In the genomic region with DNA sequence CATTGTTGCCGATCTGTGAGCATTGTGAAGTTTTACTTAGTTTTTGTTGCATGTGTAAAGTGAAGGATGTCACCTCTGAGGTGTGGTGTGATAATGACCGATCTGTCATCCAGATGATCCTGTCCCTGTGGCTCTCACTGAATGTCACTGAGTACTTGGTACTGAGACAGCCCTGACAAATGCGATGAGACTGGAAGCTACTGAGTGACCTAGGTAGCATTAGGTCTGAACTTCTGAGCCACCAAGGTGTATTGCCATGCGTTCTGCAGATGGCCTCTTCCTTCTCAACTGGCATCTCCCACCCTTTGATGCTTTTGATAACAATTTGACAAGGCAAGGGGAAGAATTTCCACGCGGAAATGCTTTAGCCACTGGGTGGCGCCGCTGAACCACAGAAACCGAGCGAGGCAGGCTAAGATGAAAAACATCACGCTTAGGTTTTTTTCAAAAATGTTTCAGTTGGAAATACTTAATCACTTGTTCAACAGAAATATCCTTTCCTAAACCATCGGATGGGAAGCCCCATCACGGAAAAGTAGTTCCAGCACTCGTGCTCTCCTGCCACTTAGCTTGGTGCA, we compare ENCODE assay signal across 10 mouse cellular contexts.
DNase-seq lines count a peak whose midpoint lies in the region; ATAC-seq and TF ChIP-seq lines count a peak whose summit lies in the region.
"Had no signal": no experiment of that assay in that cellular context is flagged by ENCODE, and none has a peak within 500 bp of the region (broad histone marks: within the 10 kb centered on the region; RNA-seq: fewer than 3 reads in every experiment).

No protein-coding gene starts in this region.

- no peak overlapping the region for H3K4me3 ChIP-seq in heart, adult 2 months
- no peak overlapping the region for H3K4me3 ChIP-seq in embryonic fibroblast, embryonic 13.5 days (ENCODE audit: insufficient read depth, low read length)
- H3K4me3 ChIP-seq: limb, embryonic 12.5 days; stomach, embryonic 15.5 days had no signal

- no peak overlapping the region for H3K9ac ChIP-seq in heart, adult 2 months (ENCODE audit: low read depth, low read length)
- H3K9ac ChIP-seq: limb, embryonic 12.5 days; stomach, embryonic 15.5 days had no signal

- H3K36me3 ChIP-seq in heart, adult 2 months (ENCODE audit: control insufficient read depth, insufficient read depth, low read length): no peaks in the 10 kb centered on the region
- H3K36me3 ChIP-seq: limb, embryonic 12.5 days; stomach, embryonic 15.5 days had no signal

- no peak for TF ChIP-seq EP300 in heart, adult 2 months (IDR thresholded peaks at IDR 0.05; ENCODE audit: insufficient read depth, low read depth, low read length)

- no peak overlapping the region for H3K27ac ChIP-seq in heart, adult 2 months
- no peak overlapping the region for H3K27ac ChIP-seq in embryonic fibroblast, embryonic 13.5 days (ENCODE audit: insufficient read depth, low read length)
- H3K27ac ChIP-seq: limb, embryonic 12.5 days; stomach, embryonic 15.5 days had no signal

- peak in 1 of 2 experiments; percentile 16 for DNase-seq in heart, adult 2 months
- DNase-seq in heart, postnatal 25 days (ENCODE audit: low spot score): no peak
- DNase-seq in MEL-GATA-1-ER (ENCODE audit: extremely low read depth, low read depth): peak; percentile 17
- DNase-seq in layer of hippocampus, adult 18-20 months (ENCODE audit: low spot score in 2 of 2): peak; percentile 58 to 82
- peak; percentile 23 for DNase-seq in lung, postnatal 10 days
- DNase-seq in right cerebral cortex, postnatal 14 days: peak; percentile 77

- 41% methylated on average over 14 of the region's 14 CpGs for WGBS in heart, adult 2 months

- no peaks in the 10 kb centered on the region for H3K27me3 ChIP-seq in heart, adult 2 months (ENCODE audit: control insufficient read depth, insufficient read depth, low read length)
- H3K27me3 ChIP-seq: limb, embryonic 12.5 days; stomach, embryonic 15.5 days had no signal

- TF ChIP-seq POLR2A in heart, adult 2 months (IDR thresholded peaks at IDR 0.05; ENCODE audit: insufficient read depth, low read depth, low read length): no peak
- TF ChIP-seq POLR2A in embryonic fibroblast, embryonic 13.5 days (IDR thresholded peaks at IDR 0.05; ENCODE audit: low read depth, low read length): no peak

- ATAC-seq in inflammation-experienced regulatory T-cells, adult 6 months: no peak

- no peaks in the 10 kb centered on the region for H3K79me2 ChIP-seq in heart, adult 2 months (replicated peaks; ENCODE audit: control insufficient read depth, insufficient read depth, low read length)

- no peaks in the 10 kb centered on the region for H3K4me1 ChIP-seq in heart, adult 2 months (ENCODE audit: control insufficient read depth, insufficient read depth, low read length)
- no peaks in the 10 kb centered on the region for H3K4me1 ChIP-seq in embryonic fibroblast, embryonic 13.5 days (ENCODE audit: control insufficient read depth, insufficient read depth, low read length)
- H3K4me1 ChIP-seq: limb, embryonic 12.5 days; stomach, embryonic 15.5 days had no signal

- TF ChIP-seq CTCF in heart, adult 2 months (IDR thresholded peaks at IDR 0.05): peak; percentile 53
- peak; percentile 63; the same call in 1 of the 2 replicates for TF ChIP-seq CTCF in embryonic fibroblast, embryonic 13.5 days (IDR thresholded peaks at IDR 0.05; ENCODE audit: borderline replicate concordance, insufficient read depth, low read length)

- intact Hi-C loops in heart, adult 2 months (cut with DNase I): no loop called here
- intact Hi-C loops in heart, postnatal 25 days (cut with DNase I): no loop called here
